Mouse (Mus musculus) c-Kit-negative CD71-positive TER-119-positive erythroid progenitor cells, embryonic 14.5 days (primary cell): ENCODE results near the gene Iqcf1.
"Not testable (repeated sequence)": the region's sequence is repeated elsewhere in the genome, so short reads cannot be mapped to it uniquely, and the experiment has no call there.

Experiments used
- DNase-seq: peaks from one replicate; pipeline ENCODE4 v3.0.0-alpha.2; 2013; ENCODE audit warnings: low read depth, low spot score

Gene Iqcf1

DNA sequence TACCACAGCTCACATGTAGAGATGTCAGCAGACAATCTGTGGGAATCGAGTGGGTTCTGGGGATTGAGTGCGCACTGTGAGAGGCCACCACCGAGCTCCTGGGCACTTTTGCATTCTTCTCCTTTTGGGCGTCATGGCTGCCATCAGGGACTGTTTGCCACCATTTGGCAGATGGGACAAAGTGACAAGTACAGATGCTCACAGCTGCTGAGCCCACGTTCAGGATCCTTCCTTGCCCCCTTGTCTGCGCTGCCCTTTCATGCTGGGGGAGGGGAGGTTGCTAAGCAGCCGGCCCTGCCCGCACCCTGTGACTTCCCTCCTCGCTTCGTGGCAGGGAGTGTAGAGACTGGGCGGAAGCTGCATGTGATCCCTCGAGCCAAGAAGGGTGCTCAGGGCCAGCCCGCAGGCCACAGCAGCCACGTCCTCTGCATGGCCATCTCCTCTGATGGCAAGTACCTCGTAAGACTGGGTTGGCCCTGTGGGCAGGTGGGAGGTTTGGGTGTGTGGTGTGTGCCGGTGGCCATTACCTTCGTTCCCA is 17.1 kb upstream of the Iqcf1 start:
- no peak for DNase-seq

DNA sequence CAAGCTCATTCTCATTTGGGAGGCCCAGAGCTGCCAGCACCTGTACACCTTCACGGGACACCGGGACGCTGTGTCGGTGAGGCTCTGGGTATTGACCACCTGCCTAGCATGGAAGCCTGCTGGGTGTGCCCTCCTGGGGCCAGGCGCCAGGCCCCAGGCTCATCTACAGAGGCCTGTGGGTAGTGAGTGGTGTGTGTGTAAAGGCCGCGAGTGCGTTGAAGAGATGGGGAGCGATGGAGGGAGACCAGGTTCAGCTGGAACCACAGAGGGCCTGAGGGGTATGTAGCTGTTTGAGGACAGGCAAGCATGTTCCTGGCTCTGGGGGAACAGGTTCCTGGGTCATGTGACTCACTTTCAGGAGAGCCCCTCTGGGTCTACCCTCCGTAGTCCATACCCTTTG is 16.6 kb upstream of the Iqcf1 start:
- DNase-seq = no peak

GRCm38 (mm10) chr9:106483606-106484005 is 16.2 kb upstream of the Iqcf1 start:
- no peak for DNase-seq

- DNase-seq = no peak
Measured at GRCm38 (mm10) chr9:106485076-106485475, 14.7 kb upstream of the Iqcf1 start.

DNA sequence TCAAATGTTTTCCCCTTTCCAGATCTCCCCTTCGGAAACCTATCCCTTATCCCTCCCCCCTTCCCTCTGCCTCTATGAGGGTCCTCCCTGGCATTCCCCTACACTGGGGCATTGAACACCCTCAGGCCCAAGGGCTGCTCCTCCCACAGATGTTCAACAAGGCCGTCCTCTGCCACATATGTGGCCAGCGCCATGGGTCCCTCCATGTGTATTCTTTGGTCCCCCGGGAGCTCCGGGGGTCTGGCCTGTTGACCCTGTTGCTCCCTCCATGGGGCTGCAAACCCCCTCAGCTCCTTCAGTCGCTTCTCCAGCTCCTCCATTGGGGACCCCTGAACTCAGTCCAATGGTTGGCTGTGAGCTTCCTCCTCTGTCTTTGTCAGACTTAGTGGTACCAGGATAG is 12.2 kb upstream of the Iqcf1 start:
- DNase-seq = not testable (repeated sequence)

DNA sequence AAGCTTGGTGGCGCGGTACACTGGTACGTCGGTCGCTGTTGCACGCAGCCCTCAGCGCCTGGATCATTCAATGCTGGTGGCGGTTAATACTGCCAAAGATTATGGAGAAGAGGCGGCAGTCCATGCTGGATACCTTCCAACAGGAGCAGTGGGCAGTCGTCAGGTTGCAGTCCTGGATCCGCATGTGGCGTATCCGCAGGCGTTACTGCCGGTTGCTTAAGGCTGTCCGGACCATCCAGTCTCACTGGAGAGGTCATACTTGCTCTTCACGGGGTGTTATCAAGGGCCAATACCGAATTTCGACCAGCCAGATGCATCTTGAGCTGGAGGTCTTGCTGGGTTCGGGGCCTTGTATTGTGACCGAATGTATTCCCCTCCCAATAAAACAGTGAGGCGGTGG is 2.1 kb downstream of the Iqcf1 start:
- DNase-seq = no peak

- DNase-seq = no peak
Measured at GRCm38 (mm10) chr9:106504246-106504645, 4.5 kb downstream of the Iqcf1 start.

- DNase-seq = no peak
Measured at GRCm38 (mm10) chr9:106509356-106509755, 9.6 kb downstream of the Iqcf1 start.

DNA sequence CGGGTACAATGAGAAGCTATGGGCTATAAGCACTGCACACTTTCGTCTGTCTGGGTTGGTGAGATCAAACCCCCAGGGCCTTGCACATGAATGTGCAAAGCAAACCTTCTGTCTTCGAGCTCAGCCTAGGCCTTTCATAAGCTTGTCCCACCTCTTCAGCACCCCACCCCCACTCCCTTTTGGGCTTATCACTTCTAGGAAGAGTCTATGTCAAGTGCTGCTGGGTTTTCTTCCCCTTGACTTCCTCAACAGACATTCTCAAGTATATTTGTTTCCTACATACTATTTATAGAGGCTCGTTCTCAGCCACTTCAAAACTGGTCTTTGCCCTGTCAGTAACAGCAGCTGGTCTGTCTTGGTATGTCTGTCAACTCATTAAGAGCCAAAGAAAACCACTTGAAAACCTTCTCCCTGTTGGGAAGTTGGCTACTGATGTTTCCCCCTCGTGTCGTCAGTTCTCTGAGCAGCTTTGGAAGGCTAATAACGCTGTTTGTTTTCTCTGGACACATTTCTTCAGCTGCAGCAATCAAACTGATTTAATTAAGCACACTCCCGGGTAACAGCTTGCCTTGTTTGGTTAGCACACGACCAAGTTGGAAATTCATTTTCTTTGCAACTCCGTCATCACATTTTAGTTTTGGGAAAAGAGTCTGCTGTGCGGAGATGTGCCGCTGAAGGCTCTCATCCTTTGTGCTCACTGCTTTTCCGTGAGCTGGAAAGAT is 13.1 kb downstream of the Iqcf1 start:
- no peak for DNase-seq

GRCm38 (mm10) chr9:106513566-106513965 is 13.8 kb downstream of the Iqcf1 start:
- DNase-seq = no peak

DNA sequence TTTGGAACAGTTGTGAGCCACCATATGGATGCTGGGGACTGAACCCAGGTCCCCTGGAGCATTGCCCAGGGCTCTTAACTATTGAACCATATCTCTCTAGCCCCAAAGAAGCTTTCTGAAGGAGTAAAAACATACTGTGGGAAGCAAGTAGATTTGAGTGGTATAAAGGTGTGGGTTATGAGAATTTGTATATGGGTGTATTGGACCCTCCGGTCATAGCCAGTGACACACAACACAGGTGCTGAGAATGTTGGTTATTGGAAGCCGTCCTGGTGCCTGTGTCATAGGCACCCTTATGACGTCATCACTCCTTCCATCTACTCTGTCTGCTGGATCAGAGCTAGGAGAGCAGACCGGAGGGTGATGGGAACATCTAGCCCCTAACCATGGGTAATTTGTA is 14.5 kb downstream of the Iqcf1 start, which contains the start of gene Iqcf5:
TSS of gene Iqcf5 (plus strand) at position 301 of the 400 bp plus-strand sequence.
- DNase-seq = no peak

DNA sequence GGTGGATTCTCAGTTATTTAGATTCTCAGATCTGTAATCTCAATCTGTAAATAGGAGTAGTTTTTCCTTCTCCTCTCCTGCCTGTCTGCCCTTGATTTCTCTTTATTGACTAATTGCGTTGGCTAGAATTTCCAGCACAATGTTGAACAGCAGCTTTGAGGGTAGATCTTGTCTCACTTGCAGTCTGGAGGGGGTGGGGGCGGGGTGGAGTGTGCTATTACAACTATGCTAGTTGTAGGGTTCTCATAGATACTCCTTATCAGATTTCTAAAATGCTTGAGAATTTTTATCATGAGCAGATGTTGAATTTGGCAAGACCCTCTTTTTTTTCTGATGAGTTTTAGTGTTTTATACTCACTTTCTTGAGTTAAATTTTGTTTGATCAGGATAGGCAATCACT is 19.7 kb downstream of the Iqcf1 start:
- no peak for DNase-seq

DNA sequence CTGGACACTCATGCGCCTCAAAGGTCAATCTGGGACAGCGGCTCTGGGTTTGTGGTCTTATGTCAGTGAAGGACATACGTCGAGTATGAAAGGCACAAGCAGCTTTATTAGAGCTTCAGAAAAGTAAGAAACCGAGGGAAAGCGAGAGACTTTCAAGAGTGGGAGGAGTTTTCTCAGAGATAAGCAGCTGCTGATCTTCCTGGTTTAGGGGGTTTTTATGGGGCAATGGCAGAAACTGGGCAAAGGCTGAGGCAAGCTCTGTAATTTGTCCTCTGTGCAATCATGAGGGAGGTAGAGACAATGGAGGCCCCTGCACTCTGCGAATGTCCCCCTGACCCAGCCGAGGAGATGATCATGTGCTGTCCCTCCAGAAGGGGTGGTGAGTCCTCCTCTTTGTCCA is 20.1 kb downstream of the Iqcf1 start:
- DNase-seq = no peak

DNA sequence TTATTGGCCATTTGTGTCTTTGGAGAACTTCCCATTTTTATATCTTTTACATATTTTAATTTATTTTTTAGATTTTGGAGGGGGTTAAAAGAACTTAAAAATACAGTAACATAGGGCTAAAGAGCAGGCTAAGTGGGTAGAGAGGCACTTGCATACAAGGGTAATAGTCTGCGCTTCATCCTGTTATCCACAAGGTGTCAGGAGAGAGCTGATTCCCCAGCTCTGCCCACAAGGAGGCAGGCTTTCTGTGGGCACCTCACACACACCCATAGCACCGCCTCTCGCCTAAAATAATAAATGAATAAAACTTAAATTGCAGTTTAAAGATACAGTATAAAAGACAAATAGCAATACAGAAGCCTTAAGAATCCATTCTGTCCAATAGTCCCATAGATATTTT is 32.1 kb downstream of the Iqcf1 start:
- peak; percentile 2 for DNase-seq

GRCm38 (mm10) chr9:106534296-106534695 is 34.5 kb downstream of the Iqcf1 start:
- no peak for DNase-seq

- no peak for DNase-seq
Measured at GRCm38 (mm10) chr9:106534975-106535374, 35.2 kb downstream of the Iqcf1 start.
